Mouse (Mus musculus) midbrain, embryonic 14.5 days (tissue): ENCODE measurements around the gene Frmd4a. TPM values are rescaled to one million over a fixed set of nuclear protein-coding genes. Genes with fewer than 3 reads are reported as not detected.
"Not testable (repeated sequence)": the region's sequence is repeated elsewhere in the genome, so short reads cannot be mapped to it uniquely, and the experiment has no call there.

ENCODE experiments used
- ATAC-seq: fragments of 200-750 bp; cut with Nextera tagmentation; 2 replicates; pipeline ENCODE4 v1.8.0; 2017; ENCODE audit warnings: moderate number of reproducible peaks, moderate library complexity; ENCODE audit not compliant: low FRiP score, low TSS enrichment
- DNase-seq: peaks from one replicate; pipeline ENCODE4 v3.0.0-alpha.2; 2015
- H3K27ac ChIP-seq: fragments of 300-500 bp; sonication (generic); replicated peaks from 2 replicates; pipeline ENCODE4 v1.5.1; 2014; ENCODE audit warnings: mild to moderate bottlenecking, low read depth, low read length, moderate library complexity
- H3K27me3 ChIP-seq: fragments of 300-500 bp; sonication (generic); 2 replicates; pipeline ENCODE4 v1.6.1; 2014; ENCODE audit warnings: low read length, control low read depth, mixed read lengths; ENCODE audit not compliant: control insufficient read depth, insufficient read depth
- H3K36me3 ChIP-seq: fragments of 300-500 bp; sonication (generic); 2 replicates; pipeline ENCODE4 v1.6.1; 2014; ENCODE audit warnings: low read length, control low read depth; ENCODE audit not compliant: control insufficient read depth, insufficient read depth
- H3K4me1 ChIP-seq: fragments of 300-500 bp; sonication (generic); 2 replicates; pipeline ENCODE4 v1.6.1; 2014; ENCODE audit warnings: mild to moderate bottlenecking, antibody characterized with exemption, low read length, control low read depth; ENCODE audit not compliant: control insufficient read depth, insufficient read depth
- H3K4me2 ChIP-seq: fragments of 300-500 bp; sonication (generic); 2 replicates; pipeline ENCODE4 v1.6.1; 2014; ENCODE audit warnings: mild to moderate bottlenecking, low read length, moderate library complexity
- H3K4me3 ChIP-seq: fragments of 300-500 bp; sonication (generic); replicated peaks from 2 replicates; pipeline ENCODE4 v1.5.1; 2014; ENCODE audit warnings: low read depth, low read length
- H3K9ac ChIP-seq: fragments of 300-500 bp; sonication (generic); replicated peaks from 2 replicates; pipeline ENCODE4 v1.6.1; 2014; ENCODE audit warnings: mild to moderate bottlenecking, low read length, moderate library complexity
- H3K9me3 ChIP-seq: fragments of 300-500 bp; sonication (generic); 2 replicates; pipeline ENCODE4 v1.6.1; 2016; ENCODE audit warnings: low read length, control low read depth, mixed read lengths; ENCODE audit not compliant: control insufficient read depth
- WGBS: fragments of 180-500 bp; shearing (Covaris S2); extraction: QIAGEN DNeasy Blood & Tissue Kit; methylation state at CpG from one replicate; pipeline ENCODE4 v1.1.7; 2014; 5-methylcytosine and 5-hydroxymethylcytosine counted together
- polyA plus RNA-seq: library from polyadenylated mRNA; unstranded; fragments of >200 nt; fragmentation: Nextera tagmentation; extraction: Ambion mirVana; gene quantifications from 2 replicates; pipeline ENCODE4 v1.2.1, GENCODE M21; 2014

The Frmd4a gene
- polyA plus RNA-seq, 1 experiment from 2014 or later, result 68.4 TPM

DNA sequence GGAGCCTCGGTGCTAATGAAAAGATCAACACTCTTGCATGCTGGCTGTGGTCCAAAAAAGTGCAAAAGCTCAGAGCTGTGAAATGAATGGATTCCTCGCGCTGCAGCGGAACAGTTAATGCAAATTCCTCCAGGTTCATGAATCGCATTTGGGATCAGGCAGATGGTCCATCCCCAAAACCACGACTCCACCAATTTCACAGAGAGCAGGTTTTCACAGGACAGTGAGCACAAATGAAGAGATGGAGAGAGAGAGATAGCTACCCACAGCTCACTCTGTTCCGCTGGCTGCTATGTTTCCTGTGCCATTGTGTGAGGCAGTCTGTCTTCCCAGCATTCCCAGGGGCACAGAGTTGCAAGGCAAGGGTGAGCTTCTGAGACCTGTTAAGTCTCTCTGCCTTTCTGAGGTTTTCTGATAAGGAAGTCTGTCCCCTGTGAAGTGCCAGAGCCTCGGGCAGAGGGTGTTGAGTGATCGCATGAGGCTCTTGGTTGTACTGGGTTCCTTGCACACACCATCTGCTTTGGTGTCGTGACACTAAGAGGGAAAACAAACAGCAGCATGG, 215.3 kb downstream of the Frmd4a start:
- H3K27ac ChIP-seq, result peak overlapping the region; percentile 77
- WGBS, result 8% methylated on average over 10 of the region's 10 CpGs
- H3K4me3 ChIP-seq, result 0 out of 2 replicates have a peak overlapping the region, but pooled peaks have one; percentile 9
- H3K4me2 ChIP-seq, result peak overlapping the region; percentile 43
- H3K36me3 ChIP-seq, result no peaks in the 10 kb centered on the region
- H3K4me1 ChIP-seq, result peaks cover 30% of the 10 kb centered on the region
- no peaks in the 10 kb centered on the region for H3K27me3 ChIP-seq
- DNase-seq (peak; percentile 81), ATAC-seq (peak; percentile 55; the same call in 1 of the 2 replicates)
- no peaks in the 10 kb centered on the region for H3K9me3 ChIP-seq
- no peak overlapping the region; the same call in 1 of the 2 replicates for H3K9ac ChIP-seq

DNA sequence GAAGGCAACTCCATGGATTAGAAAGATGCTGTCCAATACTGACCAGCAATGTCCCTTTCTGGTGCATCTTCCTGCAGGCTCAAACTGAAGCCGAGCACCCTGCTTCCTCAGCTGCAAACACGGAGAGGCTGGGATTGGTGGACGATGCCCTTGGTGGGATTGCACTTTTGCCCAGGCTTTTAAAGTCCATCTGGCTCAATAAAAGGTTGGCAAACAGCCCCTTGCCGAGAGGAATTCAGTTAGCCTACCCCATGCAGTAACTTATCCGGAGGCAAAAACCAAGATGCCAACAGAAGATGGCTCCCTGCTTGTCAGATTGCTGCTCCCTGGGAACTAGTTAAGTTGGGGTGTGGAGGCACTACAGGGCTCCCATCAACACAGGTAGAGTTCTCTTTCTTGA, 220.2 kb downstream of the Frmd4a start:
- no peak for ATAC-seq
- no peaks in the 10 kb centered on the region for H3K36me3 ChIP-seq
- H3K4me2 ChIP-seq, result no peak overlapping the region
- H3K27ac ChIP-seq, result no peak overlapping the region
- no peaks in the 10 kb centered on the region for H3K27me3 ChIP-seq
- no peak overlapping the region for H3K9ac ChIP-seq
- peaks cover 8% of the 10 kb centered on the region for H3K4me1 ChIP-seq
- WGBS, result 94% methylated on average over 5 of the region's 5 CpGs
- no peak overlapping the region for H3K4me3 ChIP-seq
- DNase-seq, result no peak
- no peaks in the 10 kb centered on the region for H3K9me3 ChIP-seq

DNA sequence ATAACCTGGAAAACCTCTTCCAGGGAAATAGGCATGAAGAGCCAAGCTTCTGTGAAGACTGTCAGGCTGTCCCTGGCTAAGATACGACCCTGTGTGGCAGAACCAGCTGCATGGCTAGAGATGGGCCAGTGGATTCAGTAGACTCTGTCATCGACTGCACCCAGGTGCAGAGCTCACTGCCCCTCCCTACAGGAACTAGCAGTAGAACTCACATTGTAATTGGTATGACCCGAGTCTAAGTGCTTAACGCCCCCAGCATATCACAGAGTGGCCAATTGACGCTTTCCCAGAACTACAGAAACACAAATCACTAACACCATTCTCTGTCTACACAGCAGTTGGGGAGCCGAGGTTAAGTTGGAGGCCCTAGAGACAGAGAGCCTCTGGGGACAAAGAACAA, 232.2 kb downstream of the Frmd4a start:
- WGBS, result 37% methylated on average over 6 of the region's 6 CpGs
- H3K4me2 ChIP-seq, result no peak overlapping the region
- no peaks in the 10 kb centered on the region for H3K27me3 ChIP-seq
- H3K9ac ChIP-seq, result no peak overlapping the region
- H3K4me3 ChIP-seq, result no peak overlapping the region
- H3K27ac ChIP-seq, result no peak overlapping the region
- DNase-seq (no peak), ATAC-seq (no peak)
- no peaks in the 10 kb centered on the region for H3K9me3 ChIP-seq
- peaks cover 11% of the 10 kb centered on the region; the same call in 1 of the 2 replicates for H3K4me1 ChIP-seq
- no peaks in the 10 kb centered on the region for H3K36me3 ChIP-seq

DNA sequence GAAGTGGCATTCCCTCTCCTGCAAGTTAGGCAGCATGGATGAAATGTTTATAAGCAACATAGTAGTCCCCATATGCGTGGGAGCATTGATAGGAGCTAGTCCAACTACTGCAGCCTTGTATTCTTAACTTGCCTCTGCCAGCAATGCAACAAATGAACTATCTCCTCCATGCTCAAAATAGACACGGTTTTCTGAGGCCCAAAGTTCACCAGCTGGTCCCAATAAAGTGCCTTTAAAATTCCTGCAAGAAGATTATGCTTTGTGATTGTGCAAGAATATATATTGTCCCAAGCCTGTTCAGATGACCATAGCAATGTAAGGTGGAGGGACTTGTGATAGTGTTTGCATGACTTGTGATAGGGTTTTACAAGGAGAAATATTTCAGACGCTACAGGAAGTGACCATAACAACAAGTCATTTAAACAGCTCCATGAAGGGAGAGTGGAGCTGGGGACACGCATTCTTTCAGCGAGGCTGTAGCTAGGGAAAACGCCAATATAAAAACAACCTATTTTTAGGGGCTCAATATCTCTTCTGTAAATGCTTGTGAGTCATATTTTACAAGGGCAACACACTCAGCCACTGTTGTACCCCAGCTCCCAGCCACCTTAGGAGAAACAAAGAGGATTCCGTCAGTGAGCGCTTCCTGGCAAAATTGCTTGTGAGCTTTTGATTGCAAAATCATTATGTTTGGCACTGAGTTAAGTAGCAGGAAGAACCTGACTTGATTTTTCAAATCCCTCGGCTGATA, 235.2 kb downstream of the Frmd4a start:
- Histone ChIP-seq H3K4me2 (no peak overlapping the region), H3K4me1 (peaks cover 11% of the 10 kb centered on the region; the same call in 1 of the 2 replicates), H3K4me3 (no peak overlapping the region), H3K36me3 (no peaks in the 10 kb centered on the region), H3K27ac (peak overlapping the region; percentile 74), H3K9me3 (no peaks in the 10 kb centered on the region), H3K9ac (no peak overlapping the region), H3K27me3 (no peaks in the 10 kb centered on the region)
- no peak for ATAC-seq
- DNase-seq, result peak; percentile 47
- 44% methylated on average over 9 of the region's 9 CpGs for WGBS

DNA sequence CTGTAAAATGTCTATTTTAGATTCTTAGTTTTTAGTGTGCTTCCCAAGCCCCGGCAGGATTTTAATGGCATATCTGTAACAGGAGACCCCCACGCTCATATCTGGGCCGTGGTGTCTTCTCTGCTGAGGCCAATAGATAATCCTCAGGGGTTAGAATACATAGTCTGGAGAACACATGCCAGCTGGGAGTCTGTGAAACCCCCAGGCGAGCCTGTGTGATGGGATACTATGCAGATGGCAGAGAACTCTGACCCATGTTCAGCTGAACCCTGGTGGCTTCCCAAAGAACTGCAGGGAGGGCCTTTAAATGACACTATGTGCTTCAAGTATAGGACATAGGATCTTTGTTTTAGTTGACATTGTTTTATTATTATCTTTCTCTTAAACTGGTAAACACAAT, 235.8 kb downstream of the Frmd4a start:
- Histone ChIP-seq H3K4me3 (no peak overlapping the region), H3K4me2 (no peak overlapping the region), H3K36me3 (no peaks in the 10 kb centered on the region), H3K4me1 (peaks cover 11% of the 10 kb centered on the region; the same call in 1 of the 2 replicates), H3K27me3 (no peaks in the 10 kb centered on the region), H3K27ac (peak overlapping the region; percentile 74), H3K9ac (no peak overlapping the region), H3K9me3 (no peaks in the 10 kb centered on the region)
- ATAC-seq (0 out of 2 replicates have a peak, but pooled peaks have one; percentile 53), DNase-seq (peak; percentile 80)
- 17% methylated on average over 4 of the region's 4 CpGs for WGBS

DNA sequence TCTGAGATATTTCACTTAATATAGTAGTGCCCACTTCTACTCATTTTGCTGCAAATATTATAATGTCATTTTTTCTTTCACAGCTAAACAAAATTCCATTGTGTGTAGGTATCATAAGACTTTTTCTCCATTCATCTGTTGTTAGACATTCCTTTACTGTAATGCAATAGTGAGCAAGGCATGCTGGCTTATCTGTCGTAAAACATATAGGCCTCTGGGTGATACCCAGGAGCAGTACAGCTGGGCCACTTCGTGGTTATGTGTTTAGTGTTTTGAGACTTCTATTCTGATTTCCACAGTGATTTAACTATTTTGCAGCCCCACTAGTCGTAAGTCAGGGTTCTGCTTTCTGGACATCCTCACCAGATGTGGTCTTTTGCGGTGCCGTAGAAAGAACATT, 236.6 kb downstream of the Frmd4a start:
- Histone ChIP-seq H3K9me3 (no peaks in the 10 kb centered on the region), H3K4me2 (no peak overlapping the region), H3K9ac (no peak overlapping the region), H3K4me3 (no peak overlapping the region), H3K27ac (no peak overlapping the region), H3K27me3 (no peaks in the 10 kb centered on the region), H3K36me3 (no peaks in the 10 kb centered on the region), H3K4me1 (peaks cover 11% of the 10 kb centered on the region; the same call in 1 of the 2 replicates)
- DNase-seq (no peak), ATAC-seq (no peak)
- 80% methylated on average over 5 of the region's 5 CpGs for WGBS

DNA sequence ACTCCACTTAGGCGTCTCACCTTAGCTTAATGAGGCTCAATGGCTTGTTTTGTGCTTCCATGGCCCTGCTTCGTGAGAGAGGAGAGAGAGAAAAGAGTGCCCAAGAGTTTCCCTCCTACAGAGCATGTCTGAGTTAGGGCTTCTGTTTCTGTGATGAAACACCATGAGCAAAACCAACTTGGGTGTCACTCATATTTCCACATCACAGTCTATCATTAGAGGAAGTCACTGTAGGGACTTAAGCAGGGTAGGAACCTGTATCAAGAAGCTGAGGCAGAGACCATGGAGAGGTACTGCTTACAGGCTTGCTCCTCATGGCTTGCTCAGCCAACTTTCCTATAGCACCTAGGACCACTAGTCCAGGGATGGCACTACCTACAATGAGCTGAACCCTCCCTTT, 238.7 kb downstream of the Frmd4a start:
- Histone ChIP-seq H3K9ac (no peak overlapping the region), H3K4me3 (no peak overlapping the region), H3K27ac (no peak overlapping the region), H3K4me2 (no peak overlapping the region), H3K9me3 (no peaks in the 10 kb centered on the region), H3K36me3 (no peaks in the 10 kb centered on the region), H3K27me3 (no peaks in the 10 kb centered on the region), H3K4me1 (peaks cover 11% of the 10 kb centered on the region; the same call in 1 of the 2 replicates)
- DNase-seq, result no peak
- WGBS, result 83% methylated on average over 2 of the region's 2 CpGs
- no peak for ATAC-seq

DNA sequence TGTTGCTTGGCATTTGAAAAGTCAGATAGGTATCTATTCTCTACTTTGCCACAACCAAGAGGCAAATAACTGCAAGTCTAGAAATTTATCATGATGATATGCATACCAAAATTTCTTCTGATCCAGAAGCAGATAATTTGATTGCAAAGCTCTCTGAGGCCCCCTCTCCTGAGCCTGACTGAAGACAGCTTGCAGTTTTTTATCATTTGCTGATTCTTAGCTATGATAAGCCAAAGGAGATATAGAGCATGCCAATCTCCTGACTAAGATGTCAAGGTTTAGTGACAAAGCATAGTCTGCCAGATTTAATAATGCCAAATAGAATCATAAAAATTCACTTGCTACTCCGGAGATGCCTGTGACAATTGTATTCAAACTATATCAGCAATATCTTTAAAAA, 240.1 kb downstream of the Frmd4a start:
- ATAC-seq (no peak), DNase-seq (no peak)

DNA sequence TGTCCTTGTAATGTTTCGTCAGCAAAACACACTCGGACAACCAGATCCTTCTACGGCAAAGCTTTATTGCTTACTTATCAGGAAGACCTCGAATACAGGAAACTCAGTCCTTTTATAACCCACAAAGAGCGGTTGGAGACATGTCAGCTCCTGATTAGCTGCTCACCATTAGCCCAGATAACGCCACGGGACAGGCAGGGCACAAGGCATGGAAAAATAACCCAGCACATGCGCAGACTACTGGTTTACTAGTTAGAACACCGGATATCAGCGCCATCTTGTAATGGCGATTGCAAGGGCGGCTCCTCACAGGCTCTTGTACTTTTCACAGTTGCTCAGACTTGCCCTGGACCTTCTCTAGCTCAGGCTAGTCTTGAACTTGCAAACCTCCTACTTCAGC, 241.3 kb downstream of the Frmd4a start:
- not testable (repeated sequence) for H3K4me1 ChIP-seq, ATAC-seq, H3K36me3 ChIP-seq, H3K4me3 ChIP-seq, H3K27me3 ChIP-seq, H3K9me3 ChIP-seq, DNase-seq, H3K27ac ChIP-seq, H3K4me2 ChIP-seq, H3K9ac ChIP-seq
- WGBS, result 93% methylated on average over 12 of the region's 12 CpGs

More for the DNA sequence above, 240.1 kb downstream of the Frmd4a start:
- no peaks in the 10 kb centered on the region for H3K27me3 ChIP-seq
- no peak overlapping the region for H3K9ac ChIP-seq
- no peak overlapping the region for H3K4me2 ChIP-seq
- H3K27ac ChIP-seq, result no peak overlapping the region
- no peaks in the 10 kb centered on the region for H3K36me3 ChIP-seq
- no peak overlapping the region for H3K4me3 ChIP-seq
- H3K4me1 ChIP-seq, result peaks cover 9% of the 10 kb centered on the region; the same call in 1 of the 2 replicates
- 85% methylated on average over 1 of the region's 1 CpGs for WGBS
- no peaks in the 10 kb centered on the region for H3K9me3 ChIP-seq
